Mouse (Mus musculus) ES-E14 (cell line): ENCODE results near the gene Zfp811. TPM values are rescaled to one million over a fixed set of nuclear protein-coding genes. Genes with fewer than 3 reads are reported as not detected.

Experiments
- DNase-seq: peaks from one replicate; pipeline ENCODE4 v3.0.0-alpha.2; 2013; ENCODE audit warnings: low read depth, low spot score
- H3K27ac ChIP-seq: 2 replicates; pipeline ENCODE4 v1.5.1; 2012; ENCODE audit warnings: low read depth, mild to moderate bottlenecking, low read length, moderate library complexity, mixed read lengths; ENCODE audit not compliant: poor library complexity, insufficient read depth, severe bottlenecking
- H3K36me3 ChIP-seq: 2 replicates; pipeline ENCODE4 v1.6.1; 2012; ENCODE audit warnings: mild to moderate bottlenecking, low read length, moderate library complexity, mixed read lengths; ENCODE audit not compliant: control insufficient read depth, poor library complexity, insufficient read depth, severe bottlenecking
- H3K4me1 ChIP-seq, 2 experiments: fragments of 150-350 bp in 1 of 2; sonication (generic) in 1 of 2; 2 replicates each; pipeline ENCODE4 v1.6.1; 2012; ENCODE audit warnings: low read length in 2 of 2, mild to moderate bottlenecking in 1 of 2, mixed read lengths in 1 of 2; ENCODE audit not compliant: control insufficient read depth in 2 of 2, insufficient read depth in 2 of 2, poor library complexity in 1 of 2
- H3K4me3 ChIP-seq, 2 experiments: fragments of 150-350 bp in 1 of 2; sonication (generic) in 1 of 2; 2 replicates each; pipeline ENCODE4 v1.5.1; 2012; ENCODE audit warnings: low read length in 2 of 2, low read depth in 1 of 2, mild to moderate bottlenecking in 1 of 2, mixed read lengths in 1 of 2; ENCODE audit not compliant: insufficient read depth in 1 of 2, poor library complexity in 1 of 2, severe bottlenecking in 1 of 2
- H3K9ac ChIP-seq: 2 replicates; pipeline ENCODE4 v1.6.1; 2012; ENCODE audit warnings: low read depth, mild to moderate bottlenecking, low read length, mixed read lengths; ENCODE audit not compliant: poor library complexity, insufficient read depth, severe bottlenecking
- H3K9me3 ChIP-seq: fragments of 150-350 bp; sonication (generic); 2 replicates; pipeline ENCODE4 v1.6.1; 2012; ENCODE audit warnings: low read depth, mild to moderate bottlenecking, low read length; ENCODE audit not compliant: control insufficient read depth, insufficient read depth
- CHD2 ChIP-seq: IDR thresholded peaks from 2 replicates; pipeline ENCODE4 v1.6.1; 2014; ENCODE audit warnings: mild to moderate bottlenecking, low read depth, low read length, inconsistent platforms
- HCFC1 ChIP-seq: IDR thresholded peaks from 2 replicates; pipeline ENCODE4 v1.6.1; 2012; ENCODE audit warnings: low read length, inconsistent platforms, borderline replicate concordance; ENCODE audit not compliant: insufficient read depth
- MAFK ChIP-seq: IDR thresholded peaks from 2 replicates; pipeline ENCODE4 v1.6.1; 2014; ENCODE audit warnings: mild to moderate bottlenecking, low read depth, low read length, inconsistent platforms; ENCODE audit not compliant: insufficient read depth
- ZC3H11A ChIP-seq: IDR thresholded peaks from 2 replicates; pipeline ENCODE4 v1.6.1; 2012; ENCODE audit warnings: low read depth, mild to moderate bottlenecking, inconsistent platforms, low read length, borderline replicate concordance
- ZNF384 ChIP-seq: IDR thresholded peaks from 2 replicates; pipeline ENCODE4 v1.6.1; 2012; ENCODE audit warnings: low read depth, low read length, inconsistent platforms
- in situ Hi-C, 2 experiments: fragments of 600-800 bp; cut with MboI; formaldehyde crosslinking; loops; one replicate each; pipeline ENCODE4 v1.15.1; 2025; ENCODE audit warnings: low sequenced_read_pairs in 2 of 2, inconsistent platforms in 1 of 2; ENCODE audit not compliant: unreplicated experiment in 2 of 2
- total RNA-seq: library from RNA; depleted of rRNA; stranded (reverse); fragments of 300-350 nt; gene quantifications from 2 replicates; pipeline ENCODE4 v1.2.3, GENCODE M21; 2012

Zfp811 gene
- total RNA-seq, 1 experiment: 1.6 TPM

DNA sequence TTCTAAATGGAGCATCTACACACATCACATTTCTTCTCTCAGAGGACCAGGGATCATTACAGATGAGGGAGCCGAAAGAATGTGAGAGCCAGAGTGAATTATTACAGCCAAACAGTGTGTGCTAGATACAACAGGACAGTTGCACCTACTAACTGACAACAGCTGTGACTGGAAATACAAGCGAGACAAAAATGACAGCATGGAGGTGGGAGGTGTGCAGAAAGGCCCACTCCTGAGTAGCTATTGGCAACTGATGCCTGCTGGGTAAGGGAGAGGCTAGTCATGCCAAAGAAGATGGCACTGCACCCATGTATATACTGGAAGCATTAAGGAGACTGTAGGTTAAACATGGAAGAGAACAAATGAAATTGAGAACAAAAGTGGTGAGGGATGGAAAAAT, 43.3 kb downstream of the Zfp811 start:
- TF ChIP-seq ZNF384 (no peak), MAFK (no peak), HCFC1 (no peak), CHD2 (no peak), ZC3H11A (no peak)
- no peaks in the 10 kb centered on the region for H3K9me3 ChIP-seq
- no peak for DNase-seq
- in situ Hi-C loops: no loop called here
- H3K27ac ChIP-seq: no peak overlapping the region
- 0 out of 4 replicates have a peak, but pooled peaks cover 0 to 2% of the 10 kb centered on the region in 2 experiments for H3K4me1 ChIP-seq
- peaks cover 9% of the 10 kb centered on the region for H3K36me3 ChIP-seq
- no peak overlapping the region for H3K4me3 ChIP-seq
- H3K9ac ChIP-seq: no peak overlapping the region

DNA sequence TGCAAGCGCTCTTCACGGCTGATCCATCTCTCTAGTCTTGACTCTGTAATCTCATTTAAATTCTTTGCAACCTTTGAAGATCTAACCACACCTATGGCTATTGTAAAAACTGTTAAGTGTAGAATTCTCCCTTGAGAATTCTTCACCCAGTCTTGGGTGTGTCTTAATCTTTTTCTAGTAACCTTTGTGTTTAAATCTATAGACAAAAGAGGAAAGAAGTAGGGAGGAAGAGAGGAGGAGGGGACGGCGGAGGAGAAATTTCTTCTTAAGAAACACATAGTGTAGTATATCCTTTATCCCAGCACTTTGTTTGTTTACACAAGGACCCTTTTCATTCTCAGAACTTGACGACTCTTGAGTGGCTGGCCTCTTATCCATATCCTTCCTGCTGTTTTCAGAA, 52.4 kb downstream of the Zfp811 start:
- H3K4me3 ChIP-seq: no peak overlapping the region
- peaks cover 2 to 8% of the 10 kb centered on the region in 2 experiments; a peak in 1 of 4 replicates for H3K4me1 ChIP-seq
- no peak for TF ChIP-seq MAFK
- TF ChIP-seq ZC3H11A: no peak
- no peak for TF ChIP-seq HCFC1
- no peak; the same call in 1 of the 2 replicates for TF ChIP-seq CHD2
- TF ChIP-seq ZNF384: no peak
- H3K27ac ChIP-seq: no peak overlapping the region
- H3K36me3 ChIP-seq: no peaks in the 10 kb centered on the region
- peak; percentile 63 for DNase-seq
- H3K9ac ChIP-seq: no peak overlapping the region
- H3K9me3 ChIP-seq: no peaks in the 10 kb centered on the region
- in situ Hi-C loops: no loop called here

DNA sequence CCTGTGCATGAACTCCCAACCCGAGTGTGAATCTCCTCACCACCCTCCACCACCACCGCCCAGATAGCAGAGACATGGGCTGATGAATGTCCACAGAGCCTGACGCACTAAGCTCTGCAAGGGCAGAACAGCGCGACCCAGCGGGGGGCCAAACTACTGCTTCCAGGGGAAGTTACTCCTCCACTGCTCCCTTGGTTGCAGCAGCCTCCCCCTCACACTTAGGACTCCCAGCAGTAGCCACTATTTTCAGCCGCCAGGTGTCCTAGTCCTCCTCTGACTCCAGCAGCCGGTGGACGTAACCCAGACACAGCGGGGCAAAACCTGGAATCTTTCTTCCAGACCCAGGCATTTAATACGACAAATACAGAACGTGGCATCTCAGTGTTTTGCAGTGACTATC, 56.1 kb downstream of the Zfp811 start:
- TF ChIP-seq CHD2 (no peak), HCFC1 (no peak), ZC3H11A (no peak), ZNF384 (no peak), MAFK (no peak)
- Histone ChIP-seq H3K36me3 (no peaks in the 10 kb centered on the region), H3K4me3 (no peak overlapping the region), H3K9ac (no peak overlapping the region), H3K4me1 (peaks cover 2 to 8% of the 10 kb centered on the region in 2 experiments; a peak in 2 of 4 replicates), H3K27ac (no peak overlapping the region), H3K9me3 (no peaks in the 10 kb centered on the region)
- peak; percentile 66 for DNase-seq
- in situ Hi-C loops: no loop called here

DNA sequence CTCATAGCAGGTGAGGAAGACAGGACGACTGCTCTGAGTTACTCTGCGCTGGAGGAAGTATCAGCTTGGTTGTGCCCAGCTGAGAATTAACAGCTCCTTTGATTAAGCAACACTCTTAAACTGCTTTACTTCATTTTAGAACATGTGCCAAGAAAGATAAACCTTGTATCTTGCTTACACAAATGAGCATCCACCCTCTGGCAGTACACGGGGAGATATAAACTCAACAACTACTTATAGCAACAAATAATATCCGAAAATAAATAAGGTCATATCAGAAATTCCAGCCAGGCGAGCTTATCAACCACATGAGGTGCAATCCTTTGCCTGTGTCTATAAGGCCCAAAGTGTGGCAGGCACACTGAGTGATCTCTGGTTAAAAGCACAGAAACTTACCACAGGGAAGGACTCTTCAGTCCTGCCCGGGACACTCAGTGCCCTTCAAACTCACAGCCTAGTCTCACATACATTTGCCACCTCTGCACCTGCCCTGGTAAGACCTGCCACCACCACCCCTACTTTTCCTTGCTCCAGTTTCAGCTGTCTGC, 56.8 kb downstream of the Zfp811 start:
- no peaks in the 10 kb centered on the region for H3K36me3 ChIP-seq
- in situ Hi-C loops: no loop called here
- no peaks in the 10 kb centered on the region for H3K9me3 ChIP-seq
- H3K27ac ChIP-seq: no peak overlapping the region
- TF ChIP-seq ZNF384: no peak
- TF ChIP-seq HCFC1: no peak
- no peak for TF ChIP-seq ZC3H11A
- no peak for TF ChIP-seq CHD2
- TF ChIP-seq MAFK: no peak
- H3K9ac ChIP-seq: no peak overlapping the region
- no peak for DNase-seq
- H3K4me3 ChIP-seq: no peak overlapping the region
- peaks cover 2 to 8% of the 10 kb centered on the region in 2 experiments; a peak in 2 of 4 replicates for H3K4me1 ChIP-seq
